Mouse (Mus musculus): ENCODE results near the gene Cenpx.
"Not testable (repeated sequence)": the region's sequence is repeated elsewhere in the genome, so short reads cannot be mapped to it uniquely, and the experiment has no call there.

Gene Cenpx

GRCm38 (mm10) chr11:120695184-120695583 is 18.4 kb downstream of the Cenpx start:
- DNase-seq: no peak

- no peak for DNase-seq
Observed at GRCm38 (mm10) chr11:120693461-120693860, 20.1 kb downstream of the Cenpx start.

- DNase-seq: no peak
Observed at GRCm38 (mm10) chr11:120692471-120693011, 21.0 kb downstream of the Cenpx start.

- DNase-seq: no peak
Observed at GRCm38 (mm10) chr11:120689365-120689764, 24.2 kb downstream of the Cenpx start.

GRCm38 (mm10) chr11:120686650-120687272 is 26.8 kb downstream of the Cenpx start:
- DNase-seq: no peak

- no peak for DNase-seq
Observed at GRCm38 (mm10) chr11:120684660-120685059, 28.9 kb downstream of the Cenpx start.

GRCm38 (mm10) chr11:120684086-120684485 is 29.5 kb downstream of the Cenpx start:
- DNase-seq: no peak

GRCm38 (mm10) chr11:120683536-120683935 is 30.0 kb downstream of the Cenpx start:
- no peak for DNase-seq

- no peak for DNase-seq
Observed at GRCm38 (mm10) chr11:120682683-120683082, 30.9 kb downstream of the Cenpx start.

GRCm38 (mm10) chr11:120679909-120680308 is 33.6 kb downstream of the Cenpx start:
- DNase-seq: no peak

GRCm38 (mm10) chr11:120676951-120677350 is 36.6 kb downstream of the Cenpx start:
- no peak for DNase-seq

- DNase-seq: not testable (repeated sequence)
Observed at GRCm38 (mm10) chr11:120675875-120676274, 37.7 kb downstream of the Cenpx start.

GRCm38 (mm10) chr11:120673594-120674122 is 39.9 kb downstream of the Cenpx start:
- DNase-seq: no peak

GRCm38 (mm10) chr11:120672687-120673593 is 40.6 kb downstream of the Cenpx start, which contains the start of gene Aspscr1:
Aspscr1 (plus strand) TSS chr11:120672973.
- peak; percentile 92 for DNase-seq

- DNase-seq: no peak
Observed at GRCm38 (mm10) chr11:120666617-120667016, 46.9 kb downstream of the Cenpx start.

GRCm38 (mm10) chr11:120665406-120665805 is 48.1 kb downstream of the Cenpx start:
- DNase-seq: no peak

- DNase-seq: no peak
Observed at GRCm38 (mm10) chr11:120663714-120664113, 49.8 kb downstream of the Cenpx start.

- no peak for DNase-seq
Observed at GRCm38 (mm10) chr11:120662759-120663158, 50.8 kb downstream of the Cenpx start.

- no peak for DNase-seq
Observed at GRCm38 (mm10) chr11:120661076-120661460, 52.5 kb downstream of the Cenpx start, which contains the start of gene Notum. Notum (minus strand) TSS chr11:120661175.

All from thymus, adult 18-20 months (tissue).